Mouse (Mus musculus): ENCODE measurements around the gene Hdac4. TPM values are rescaled to one million over a fixed set of nuclear protein-coding genes. Genes with fewer than 3 reads are reported as not detected.

The Hdac4 gene
- polyA plus RNA-seq, 1 experiment = 35.1 TPM

- TF ChIP-seq POLR2A (IDR thresholded peaks at IDR 0.05; ENCODE audit: extremely low read depth, insufficient read depth, low read length) = no peak
- H3K4me1 ChIP-seq (ENCODE audit: control insufficient read depth, insufficient read depth, low read length) = peaks cover 21% of the 10 kb centered on the region
- H3K4me3 ChIP-seq (ENCODE audit: insufficient read depth, low read length) = no peak overlapping the region
- no peak overlapping the region for H3K27ac ChIP-seq (ENCODE audit: insufficient read depth, low read length)
Observed at GRCm38 (mm10) chr1:92098456-92098855, 97.0 kb downstream of the Hdac4 start.

GRCm38 (mm10) chr1:92096991-92097525 lies 98.4 kb downstream of the Hdac4 start:
- no peak overlapping the region for H3K4me3 ChIP-seq (ENCODE audit: insufficient read depth, low read length)
- TF ChIP-seq POLR2A (IDR thresholded peaks at IDR 0.05; ENCODE audit: extremely low read depth, insufficient read depth, low read length) (no peak), CTCF (IDR thresholded peaks at IDR 0.05; ENCODE audit: extremely low read depth, insufficient read depth, low read length) (0 out of 2 replicates have a peak, but pooled peaks have one; percentile 19)
- H3K27ac ChIP-seq (ENCODE audit: insufficient read depth, low read length) = no peak overlapping the region
- peaks cover 18% of the 10 kb centered on the region for H3K4me1 ChIP-seq (ENCODE audit: control insufficient read depth, insufficient read depth, low read length)

GRCm38 (mm10) chr1:92092286-92092685 lies 103.2 kb downstream of the Hdac4 start:
- H3K27ac ChIP-seq (ENCODE audit: insufficient read depth, low read length) = no peak overlapping the region
- TF ChIP-seq CTCF (IDR thresholded peaks at IDR 0.05; ENCODE audit: extremely low read depth, insufficient read depth, low read length) = no peak
- no peak for TF ChIP-seq POLR2A (IDR thresholded peaks at IDR 0.05; ENCODE audit: extremely low read depth, insufficient read depth, low read length)
- peaks cover 6% of the 10 kb centered on the region for H3K4me1 ChIP-seq (ENCODE audit: control insufficient read depth, insufficient read depth, low read length)
- H3K4me3 ChIP-seq (ENCODE audit: insufficient read depth, low read length) = no peak overlapping the region

- TF ChIP-seq CTCF (IDR thresholded peaks at IDR 0.05; ENCODE audit: extremely low read depth, insufficient read depth, low read length) (no peak), POLR2A (IDR thresholded peaks at IDR 0.05; ENCODE audit: extremely low read depth, insufficient read depth, low read length) (no peak)
- H3K4me1 ChIP-seq (ENCODE audit: control insufficient read depth, insufficient read depth, low read length) = peaks cover 7% of the 10 kb centered on the region
- H3K4me3 ChIP-seq (ENCODE audit: insufficient read depth, low read length) = no peak overlapping the region
- H3K27ac ChIP-seq (ENCODE audit: insufficient read depth, low read length) = no peak overlapping the region
Observed at GRCm38 (mm10) chr1:92087821-92088220, 107.7 kb downstream of the Hdac4 start.

GRCm38 (mm10) chr1:92087343-92087742 lies 108.2 kb downstream of the Hdac4 start:
- H3K27ac ChIP-seq (ENCODE audit: insufficient read depth, low read length) = no peak overlapping the region
- H3K4me3 ChIP-seq (ENCODE audit: insufficient read depth, low read length) = no peak overlapping the region

GRCm38 (mm10) chr1:92086841-92087240 lies 108.7 kb downstream of the Hdac4 start:
- H3K4me3 ChIP-seq (ENCODE audit: insufficient read depth, low read length) = no peak overlapping the region
- H3K4me1 ChIP-seq (ENCODE audit: control insufficient read depth, insufficient read depth, low read length) = peaks cover 7% of the 10 kb centered on the region
- H3K27ac ChIP-seq (ENCODE audit: insufficient read depth, low read length) = no peak overlapping the region
- no peak for TF ChIP-seq CTCF (IDR thresholded peaks at IDR 0.05; ENCODE audit: extremely low read depth, insufficient read depth, low read length)
- no peak for TF ChIP-seq POLR2A (IDR thresholded peaks at IDR 0.05; ENCODE audit: extremely low read depth, insufficient read depth, low read length)

More at GRCm38 (mm10) chr1:92087343-92087742, 108.2 kb downstream of the Hdac4 start:
- TF ChIP-seq CTCF (IDR thresholded peaks at IDR 0.05; ENCODE audit: extremely low read depth, insufficient read depth, low read length) (no peak), POLR2A (IDR thresholded peaks at IDR 0.05; ENCODE audit: extremely low read depth, insufficient read depth, low read length) (no peak)
- peaks cover 7% of the 10 kb centered on the region for H3K4me1 ChIP-seq (ENCODE audit: control insufficient read depth, insufficient read depth, low read length)

- Histone ChIP-seq H3K27ac (ENCODE audit: insufficient read depth, low read length) (no peak overlapping the region), H3K4me1 (ENCODE audit: control insufficient read depth, insufficient read depth, low read length) (peaks cover 7% of the 10 kb centered on the region), H3K4me3 (ENCODE audit: insufficient read depth, low read length) (no peak overlapping the region)
- TF ChIP-seq POLR2A (IDR thresholded peaks at IDR 0.05; ENCODE audit: extremely low read depth, insufficient read depth, low read length) (no peak), CTCF (IDR thresholded peaks at IDR 0.05; ENCODE audit: extremely low read depth, insufficient read depth, low read length) (no peak)
Observed at GRCm38 (mm10) chr1:92086277-92086813, 109.2 kb downstream of the Hdac4 start.

- H3K4me1 ChIP-seq (ENCODE audit: control insufficient read depth, insufficient read depth, low read length) = peaks cover 7% of the 10 kb centered on the region
- no peak for TF ChIP-seq CTCF (IDR thresholded peaks at IDR 0.05; ENCODE audit: extremely low read depth, insufficient read depth, low read length)
- no peak for TF ChIP-seq POLR2A (IDR thresholded peaks at IDR 0.05; ENCODE audit: extremely low read depth, insufficient read depth, low read length)
- H3K27ac ChIP-seq (ENCODE audit: insufficient read depth, low read length) = no peak overlapping the region
- H3K4me3 ChIP-seq (ENCODE audit: insufficient read depth, low read length) = no peak overlapping the region
Observed at GRCm38 (mm10) chr1:92084738-92085137, 110.8 kb downstream of the Hdac4 start.

GRCm38 (mm10) chr1:92084004-92084403 lies 111.5 kb downstream of the Hdac4 start:
- Histone ChIP-seq H3K4me1 (ENCODE audit: control insufficient read depth, insufficient read depth, low read length) (peaks cover 7% of the 10 kb centered on the region), H3K27ac (ENCODE audit: insufficient read depth, low read length) (0 out of 2 replicates have a peak overlapping the region, but pooled peaks have one; percentile 15), H3K4me3 (ENCODE audit: insufficient read depth, low read length) (no peak overlapping the region)
- no peak for TF ChIP-seq CTCF (IDR thresholded peaks at IDR 0.05; ENCODE audit: extremely low read depth, insufficient read depth, low read length)
- no peak for TF ChIP-seq POLR2A (IDR thresholded peaks at IDR 0.05; ENCODE audit: extremely low read depth, insufficient read depth, low read length)

- Histone ChIP-seq H3K4me1 (ENCODE audit: control insufficient read depth, insufficient read depth, low read length) (peaks cover 6% of the 10 kb centered on the region), H3K27ac (ENCODE audit: insufficient read depth, low read length) (no peak overlapping the region), H3K4me3 (ENCODE audit: insufficient read depth, low read length) (no peak overlapping the region)
- no peak for TF ChIP-seq CTCF (IDR thresholded peaks at IDR 0.05; ENCODE audit: extremely low read depth, insufficient read depth, low read length)
Observed at GRCm38 (mm10) chr1:92082837-92083541, 112.5 kb downstream of the Hdac4 start.
